Mouse (Mus musculus): Measurements from ENCODE around the gene Jade1. TPM values are rescaled to one million over a fixed set of nuclear protein-coding genes. Genes with fewer than 3 reads are reported as not detected.

The Jade1 gene
- total and polyA plus RNA-seq, 3 experiments: 116 to 150 (median 134) TPM

DNA sequence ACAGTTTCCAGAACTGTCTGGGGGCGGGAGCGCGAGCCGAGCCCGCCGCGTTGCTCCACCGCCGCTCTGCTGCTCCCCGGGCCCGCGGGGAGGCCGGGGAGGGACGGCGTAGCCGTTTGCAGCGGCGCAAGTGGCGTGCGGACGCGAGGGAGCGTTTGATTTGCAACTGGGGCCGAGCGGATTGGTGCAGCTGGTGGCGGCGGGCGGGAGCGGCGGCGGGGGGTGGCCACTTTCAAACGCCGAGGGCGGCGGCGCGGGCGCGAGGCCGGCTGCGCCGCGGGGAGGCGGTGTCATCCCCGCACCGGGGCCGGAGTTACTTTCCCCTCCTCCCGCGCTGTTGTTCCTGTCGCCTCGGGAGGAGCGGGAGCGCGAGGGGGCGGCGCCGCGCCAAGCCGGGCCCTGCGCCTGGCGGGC lies 9.9 kb downstream of the Jade1 start:
- peak; percentile 64 for DNase-seq (ENCODE audit: low read depth, low spot score)
- Histone ChIP-seq H3K9ac (ENCODE audit: control insufficient read depth, low read depth, low read length, poor library complexity, severe bottlenecking) (peak overlapping the region; percentile 93), H3K36me3 (ENCODE audit: control insufficient read depth in 1 of 2, insufficient read depth in 2 of 2, low read length in 2 of 2) (peaks cover 30 to 53% of the 10 kb centered on the region in 2 experiments), H3K9me3 (replicated peaks; ENCODE audit: insufficient read depth, low read length) (no peaks in the 10 kb centered on the region), H3K79me2 (ENCODE audit: control insufficient read depth, insufficient read depth, low read length, poor library complexity) (peaks cover 91% of the 10 kb centered on the region), H3K4me1 (ENCODE audit: control insufficient read depth in 1 of 2, insufficient read depth in 2 of 2, low read length in 2 of 2) (peaks cover 0 to 11% of the 10 kb centered on the region in 2 experiments; a peak in 2 of 4 replicates), H3K27ac (ENCODE audit: control insufficient read depth, low read depth, low read length) (peak overlapping the region; percentile 71), H3K27me3 (ENCODE audit: control insufficient read depth in 1 of 2, insufficient read depth in 2 of 2, low read length in 2 of 2) (no peaks in the 10 kb centered on the region), H3K4me3 (ENCODE audit: control insufficient read depth in 1 of 2, insufficient read depth in 1 of 2, low read depth in 2 of 2, low read length in 2 of 2) (peak overlapping the region; percentile 43 to 73; a peak in 3 of 4 replicates)
- TF ChIP-seq POLR2AphosphoS5 (IDR thresholded peaks at IDR 0.05; ENCODE audit: borderline replicate concordance, low read depth, low read length) (no peak), POLR2A (IDR thresholded peaks at IDR 0.05; ENCODE audit: control insufficient read depth in 1 of 2, insufficient read depth in 1 of 2, low read depth in 1 of 2, low read length in 2 of 2, poor library complexity in 1 of 2) (0 out of 4 replicates have a peak, but pooled peaks of 1 of the 2 experiments have one; percentile 17), ZKSCAN1 (IDR thresholded peaks at IDR 0.05; ENCODE audit: low read depth, low read length) (no peak), MEF2A (IDR thresholded peaks at IDR 0.05; ENCODE audit: extremely low read depth, insufficient replicate concordance, low read depth, low read length, poor library complexity, severe bottlenecking) (no peak), TCF12 (IDR thresholded peaks at IDR 0.05; ENCODE audit: low read depth, low read length) (no peak), CTCF (IDR thresholded peaks at IDR 0.05 in 2 of 3, conservative IDR thresholded peaks at IDR 0.05 in 1 of 3; ENCODE audit: control insufficient read depth in 1 of 3, insufficient read depth in 1 of 3, low read depth in 2 of 3, low read length in 3 of 3, poor library complexity in 1 of 3, severe bottlenecking in 1 of 3) (peak in 1 of 3 experiments; percentile 2; a peak in 1 of 6 replicates), RAD21 (IDR thresholded peaks at IDR 0.05; ENCODE audit: low read depth, low read length) (no peak), SIN3A (IDR thresholded peaks at IDR 0.05; ENCODE audit: low read length) (no peak; the same call in 1 of the 2 replicates), UBTF (IDR thresholded peaks at IDR 0.05; ENCODE audit: borderline replicate concordance, insufficient read depth, low read depth, low read length) (0 out of 2 replicates have a peak, but pooled peaks have one; percentile 27), JUND (IDR thresholded peaks at IDR 0.05; ENCODE audit: low read depth, low read length) (no peak), SMC3 (IDR thresholded peaks at IDR 0.05; ENCODE audit: low read depth, low read length) (no peak), USF1 (IDR thresholded peaks at IDR 0.05; ENCODE audit: low read depth, low read length) (no peak), CHD2 (IDR thresholded peaks at IDR 0.05; ENCODE audit: low read length) (no peak)

DNA sequence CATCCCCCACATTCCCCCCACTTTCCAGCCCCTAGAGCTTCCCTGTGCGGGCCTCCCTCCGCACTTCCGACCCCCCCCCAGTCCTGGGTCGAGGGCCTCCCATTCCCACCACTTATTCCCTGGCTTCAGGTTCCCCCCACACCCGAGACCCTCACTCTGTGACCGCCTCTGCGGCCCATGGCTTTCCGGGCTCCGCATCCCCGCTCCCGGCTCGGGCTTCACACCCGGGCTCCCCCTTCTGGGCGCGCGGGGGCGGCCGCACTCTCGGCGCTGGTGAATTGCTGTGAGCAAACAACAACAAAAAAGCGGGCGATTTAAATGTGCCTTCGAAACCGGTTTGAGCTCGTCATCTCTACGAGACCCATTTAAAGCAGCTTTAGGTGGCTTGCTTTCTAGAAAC lies 10.4 kb downstream of the Jade1 start:
- H3K4me1 ChIP-seq (ENCODE audit: control insufficient read depth in 1 of 2, insufficient read depth in 2 of 2, low read length in 2 of 2): peaks cover 0 to 17% of the 10 kb centered on the region in 2 experiments; a peak in 2 of 4 replicates

More for the DNA sequence above, 10.4 kb downstream of the Jade1 start:
- Histone ChIP-seq H3K9ac (ENCODE audit: control insufficient read depth, low read depth, low read length, poor library complexity, severe bottlenecking) (peak overlapping the region; percentile 93), H3K9me3 (replicated peaks; ENCODE audit: insufficient read depth, low read length) (no peaks in the 10 kb centered on the region), H3K4me3 (ENCODE audit: control insufficient read depth in 1 of 2, insufficient read depth in 1 of 2, low read depth in 2 of 2, low read length in 2 of 2) (peak overlapping the region in 1 of 2 experiments; percentile 73; a peak in 2 of 4 replicates), H3K36me3 (ENCODE audit: control insufficient read depth in 1 of 2, insufficient read depth in 2 of 2, low read length in 2 of 2) (peaks cover 27 to 56% of the 10 kb centered on the region in 2 experiments), H3K27ac (ENCODE audit: control insufficient read depth, low read depth, low read length) (no peak overlapping the region), H3K79me2 (ENCODE audit: control insufficient read depth, insufficient read depth, low read length, poor library complexity) (peaks cover 92% of the 10 kb centered on the region), H3K27me3 (ENCODE audit: control insufficient read depth in 1 of 2, insufficient read depth in 2 of 2, low read length in 2 of 2) (no peaks in the 10 kb centered on the region)
- TF ChIP-seq CTCF (IDR thresholded peaks at IDR 0.05 in 2 of 3, conservative IDR thresholded peaks at IDR 0.05 in 1 of 3; ENCODE audit: control insufficient read depth in 1 of 3, insufficient read depth in 1 of 3, low read depth in 2 of 3, low read length in 3 of 3, poor library complexity in 1 of 3, severe bottlenecking in 1 of 3): peak in 2 of 3 experiments; percentile 16 to 44; a peak in 3 of 6 replicates
- TF ChIP-seq TBP (IDR thresholded peaks at IDR 0.05; ENCODE audit: low read depth, low read length): no peak
- no peak for DNase-seq (ENCODE audit: low read depth, low spot score)
